Comparison of ENCODE assay signal across 18 mouse cellular contexts in the genomic region with DNA sequence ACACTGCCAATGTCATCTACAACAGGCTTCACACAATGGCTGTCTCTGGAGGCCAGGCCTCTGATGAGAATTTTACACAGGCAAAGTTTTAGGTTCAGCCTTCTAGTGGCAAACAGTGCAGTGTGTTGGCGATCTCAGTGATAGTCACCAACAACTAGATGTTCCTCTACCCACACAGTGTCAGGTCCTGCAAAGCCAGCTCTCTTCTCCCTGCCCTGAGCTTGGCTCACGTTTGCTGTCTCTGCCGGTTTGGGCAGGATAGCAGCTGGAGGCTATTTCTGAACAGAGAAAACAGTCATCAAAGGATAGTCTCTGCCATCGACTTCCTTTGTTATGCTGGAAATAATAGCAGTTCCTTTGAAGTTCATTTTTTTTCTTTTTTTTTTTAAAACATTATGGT.
"Had no signal": no experiment of that assay in that cellular context is flagged by ENCODE, and none has a peak within 500 bp of the region (broad histone marks: within the 10 kb centered on the region; RNA-seq: fewer than 3 reads in every experiment).

No protein-coding gene starts in this region.

- H3K36me3 ChIP-seq: midbrain, embryonic 12.5 days; neural tube, embryonic 13.5 days; neural tube, embryonic 15.5 days had no signal

- H3K4me1 ChIP-seq: midbrain, embryonic 12.5 days; neural tube, embryonic 13.5 days; neural tube, embryonic 15.5 days had no signal

- H3K4me3 ChIP-seq: midbrain, embryonic 12.5 days; myocyte; neural tube, embryonic 13.5 days; neural tube, embryonic 15.5 days had no signal

- DNase-seq: lung, adult 18-20 months; lung, embryonic 14.5 days; lung, postnatal 10 days; lung, postnatal 4 days; retina, postnatal 1 day; right cerebral cortex, adult 18-20 months; right cerebral cortex, postnatal 25 days; right cerebral cortex, postnatal 4 days; spleen, adult 18-20 months; thymus, adult 2 months; thymus, postnatal 25 days; thymus, postnatal 4 days had no signal

- H3K9me3 ChIP-seq: midbrain, embryonic 12.5 days; neural tube, embryonic 13.5 days; neural tube, embryonic 15.5 days had no signal

- H3K27ac ChIP-seq: liver, embryonic 14.5 days; midbrain, embryonic 12.5 days; neural tube, embryonic 13.5 days; neural tube, embryonic 15.5 days had no signal

- H3K4me2 ChIP-seq: lung, embryonic 14.5 days; midbrain, embryonic 12.5 days; neural tube, embryonic 13.5 days; neural tube, embryonic 15.5 days had no signal

- H3K27me3 ChIP-seq: midbrain, embryonic 12.5 days; neural tube, embryonic 13.5 days; neural tube, embryonic 15.5 days had no signal

- ATAC-seq: midbrain, embryonic 16.5 days had no signal

- H3K9ac ChIP-seq: liver, embryonic 14.5 days; lung, embryonic 14.5 days; midbrain, embryonic 12.5 days; neural tube, embryonic 13.5 days; neural tube, embryonic 15.5 days had no signal
